In the genomic region with DNA sequence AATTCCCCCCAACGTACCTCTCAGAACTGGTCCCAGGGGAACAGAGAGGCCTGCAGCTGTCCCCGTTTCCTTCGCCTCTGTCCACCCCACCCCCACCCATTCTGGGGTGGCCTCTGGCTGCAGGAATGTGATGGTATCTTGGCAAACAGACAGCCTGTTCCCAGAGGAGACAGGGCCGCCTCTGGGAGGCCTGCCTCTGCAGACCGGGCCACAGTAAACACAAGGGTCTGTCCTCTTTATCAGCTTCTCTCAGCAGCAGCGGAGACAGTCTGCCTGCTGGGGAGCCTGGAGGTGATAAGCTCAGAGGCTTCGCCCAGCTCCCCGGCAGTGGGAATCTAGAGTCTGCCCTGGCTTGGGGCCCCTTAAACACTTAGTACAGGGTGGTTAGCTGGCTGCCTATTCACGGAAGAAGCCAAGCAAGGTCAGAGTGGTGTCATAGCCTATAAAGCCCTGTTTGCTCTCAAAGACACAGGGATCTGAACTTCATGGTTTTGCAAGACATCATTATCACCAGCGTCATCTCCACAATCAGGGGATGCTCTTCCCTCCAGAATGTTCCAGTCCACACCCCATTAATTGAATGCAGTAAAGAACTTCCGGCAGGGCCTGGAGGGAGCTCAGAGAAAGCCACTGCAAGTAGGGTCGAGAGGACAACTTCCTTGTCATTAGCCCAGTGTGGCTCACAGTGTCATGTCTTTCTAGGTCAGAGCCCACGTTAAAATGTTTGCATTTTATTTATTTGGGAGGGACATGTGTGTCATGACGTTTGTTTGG, we compare ENCODE assay signal across 8 mouse cellular contexts. TPM values are rescaled to one million over a fixed set of nuclear protein-coding genes. Genes with fewer than 3 reads are reported as not detected.
DNase-seq lines count a peak whose midpoint lies in the region; ATAC-seq and TF ChIP-seq lines count a peak whose summit lies in the region.

No protein-coding gene starts in this region.

- no peak for TF ChIP-seq CTCF in G1E (IDR thresholded peaks at IDR 0.05; ENCODE audit: low read depth, low read length)
- TF ChIP-seq CTCF in bone marrow, adult 2 months (IDR thresholded peaks at IDR 0.05; ENCODE audit: control insufficient read depth, insufficient read depth, low read length): no peak

- H3K4me3 ChIP-seq in G1E (ENCODE audit: low read depth, low read length): peak overlapping the region; percentile 24; the same call in 1 of the 2 replicates
- H3K4me3 ChIP-seq in bone marrow, adult 2 months (replicated peaks; ENCODE audit: control insufficient read depth, low read depth, low read length): no peak overlapping the region
- H3K4me3 ChIP-seq in kidney, embryonic 14.5 days (ENCODE audit: low read length): no peak overlapping the region
- H3K4me3 ChIP-seq in stomach, embryonic 15.5 days (replicated peaks): no peak overlapping the region

- peak; percentile 95 for DNase-seq in G1E (ENCODE audit: low spot score)
- DNase-seq in heart, adult 8-10 months (ENCODE audit: low spot score): peak; percentile 37
- DNase-seq in lung, postnatal 10 days: peak; percentile 90
- no peak for DNase-seq in right cerebral cortex, postnatal 25 days
- DNase-seq in cerebellum, adult 11 months: no peak

- peaks cover 92% of the 10 kb centered on the region for H3K4me1 ChIP-seq in G1E (ENCODE audit: insufficient read depth, low read depth, low read length)
- peaks cover 4% of the 10 kb centered on the region; the same call in 1 of the 2 replicates for H3K4me1 ChIP-seq in bone marrow, adult 2 months (ENCODE audit: control insufficient read depth, insufficient read depth, low read length)
- peaks cover 30% of the 10 kb centered on the region for H3K4me1 ChIP-seq in kidney, embryonic 14.5 days (ENCODE audit: control insufficient read depth, insufficient read depth, low read length)
- peaks cover 10% of the 10 kb centered on the region for H3K4me1 ChIP-seq in stomach, embryonic 15.5 days

- 44% methylated on average over 14 of the region's 14 CpGs for WGBS in bone marrow, adult 2 months
- WGBS in kidney, embryonic 14.5 days: 14% methylated on average over 14 of the region's 14 CpGs
- 12% methylated on average over 14 of the region's 14 CpGs for WGBS in stomach, embryonic 15.5 days

- no peak overlapping the region for H3K9ac ChIP-seq in kidney, embryonic 14.5 days (ENCODE audit: low read depth, low read length)
- H3K9ac ChIP-seq in stomach, embryonic 15.5 days: no peak overlapping the region

- TF ChIP-seq POLR2A in bone marrow, adult 2 months (IDR thresholded peaks at IDR 0.05; ENCODE audit: borderline replicate concordance, control insufficient read depth, low read depth, low read length): no peak; the same call in 1 of the 2 replicates

- no peaks in the 10 kb centered on the region for H3K9me3 ChIP-seq in G1E (replicated peaks)
- no peaks in the 10 kb centered on the region for H3K9me3 ChIP-seq in kidney, embryonic 14.5 days (ENCODE audit: control insufficient read depth, low read length)
- no peaks in the 10 kb centered on the region for H3K9me3 ChIP-seq in stomach, embryonic 15.5 days

- H3K27me3 ChIP-seq in G1E (ENCODE audit: insufficient read depth, low read length): no peaks in the 10 kb centered on the region
- no peaks in the 10 kb centered on the region for H3K27me3 ChIP-seq in kidney, embryonic 14.5 days (ENCODE audit: control insufficient read depth, insufficient read depth, low read length)
- no peaks in the 10 kb centered on the region for H3K27me3 ChIP-seq in stomach, embryonic 15.5 days (replicated peaks)

- ATAC-seq in G1E (ENCODE audit: extremely low read depth, insufficient number of reproducible peaks, low FRiP score, poor library complexity, severe bottlenecking): peak; percentile 91
- peak; percentile 58; the same call in 1 of the 2 replicates for ATAC-seq in kidney, embryonic 14.5 days (ENCODE audit: low FRiP score, low TSS enrichment)
- peak; percentile 91 for ATAC-seq in stomach, embryonic 15.5 days (ENCODE audit: insufficient read depth, low FRiP score, low read depth)

- H3K27ac ChIP-seq in bone marrow, adult 2 months (ENCODE audit: control insufficient read depth, insufficient read depth, low read depth, low read length, poor library complexity): peak overlapping the region; percentile 92
- H3K27ac ChIP-seq in kidney, embryonic 14.5 days (ENCODE audit: low read depth, low read length): peak overlapping the region; percentile 70; the same call in 1 of the 2 replicates
- peak overlapping the region; percentile 80 for H3K27ac ChIP-seq in stomach, embryonic 15.5 days

- no peaks in the 10 kb centered on the region for H3K36me3 ChIP-seq in G1E (replicated peaks)
- no peaks in the 10 kb centered on the region for H3K36me3 ChIP-seq in kidney, embryonic 14.5 days (ENCODE audit: control insufficient read depth, insufficient read depth, low read length)
- H3K36me3 ChIP-seq in stomach, embryonic 15.5 days: no peaks in the 10 kb centered on the region

- no peak overlapping the region for H3K4me2 ChIP-seq in kidney, embryonic 14.5 days (replicated peaks; ENCODE audit: low read depth, low read length)
- H3K4me2 ChIP-seq in stomach, embryonic 15.5 days: no peak overlapping the region

RNA-seq across cellular contexts. Expression of gene Smad6, which starts 23.4 kb away (rescaled TPM):
- total RNA-seq in G1E (2014; fragmentation: Nextera tagmentation) (0.39 and 0.98 TPM in 2 replicates), G1E (2017) (0.44 and 0.81 TPM in 2 replicates)
- 1.6 and 2.1 TPM in 2 replicates for polyA plus RNA-seq in G1E (2012)
- 0.97 and 1.3 TPM in 2 replicates for polyA plus RNA-seq in bone marrow, adult 2 months (2011; ENCODE audit: insufficient read depth, insufficient read length, low replicate concordance, missing spikeins)
- 10 to 100 TPM; 10.9 to 16.5 (median 11.9) TPM for total RNA-seq in heart, adult 8-10 months (2022)
- polyA plus RNA-seq in kidney, embryonic 14.5 days (2014; fragmentation: Nextera tagmentation; extraction: Ambion mirVana): 12.2 and 14.3 TPM in 2 replicates
- 10.0 and 10.8 TPM in 2 replicates for polyA plus RNA-seq in stomach, embryonic 15.5 days (2015; fragmentation: Nextera tagmentation; extraction: Ambion mirVana)

Comparison
In these comparisons a context has a peak if more than half of its experiments do, and no peak if none do; other contexts are left out.
1. DNase-seq: peak in G1E (single experiment), heart, adult 8-10 months (single experiment) and lung, postnatal 10 days (single experiment); none in right cerebral cortex, postnatal 25 days (single experiment) and cerebellum, adult 11 months (single experiment).
2. Peak in every context shown above with its lines, with median percentiles within 50 percentile points of each other: ATAC-seq and H3K27ac ChIP-seq.